Mouse (Mus musculus) c-Kit-negative CD71-positive TER-119-positive erythroid progenitor cells, embryonic 14.5 days (primary cell): ENCODE measurements around the gene Dlx3.

Experiments used
- DNase-seq: peaks from one replicate; pipeline ENCODE4 v3.0.0-alpha.2; 2013; ENCODE audit warnings: low read depth, low spot score

Dlx3 gene

GRCm38 (mm10) chr11:95119990-95120632, at the start of gene Dlx3:
Gene Dlx3 (plus strand): TSS chr11:95120119.
- no peak for DNase-seq

- DNase-seq = no peak
Measured at GRCm38 (mm10) chr11:95070140-95071107, 49.5 kb upstream of the Dlx3 start.

GRCm38 (mm10) chr11:95071266-95071665, 48.7 kb upstream of the Dlx3 start:
- no peak for DNase-seq

GRCm38 (mm10) chr11:95072136-95072535, 47.8 kb upstream of the Dlx3 start:
- no peak for DNase-seq

- DNase-seq = no peak
Measured at GRCm38 (mm10) chr11:95072804-95073203, 47.1 kb upstream of the Dlx3 start.

GRCm38 (mm10) chr11:95073835-95074234, 46.1 kb upstream of the Dlx3 start:
- no peak for DNase-seq

GRCm38 (mm10) chr11:95074694-95075093, 45.2 kb upstream of the Dlx3 start:
- no peak for DNase-seq

GRCm38 (mm10) chr11:95075197-95076040, 44.5 kb upstream of the Dlx3 start:
- no peak for DNase-seq

- DNase-seq = no peak
Measured at GRCm38 (mm10) chr11:95076041-95076535, 43.8 kb upstream of the Dlx3 start.

- no peak for DNase-seq
Measured at GRCm38 (mm10) chr11:95076536-95077111, 43.3 kb upstream of the Dlx3 start, which contains the start of gene Itga3. Gene Itga3 (minus strand): TSS chr11:95076801.

- DNase-seq = no peak
Measured at GRCm38 (mm10) chr11:95077956-95078355, 42.0 kb upstream of the Dlx3 start.

- DNase-seq = no peak
Measured at GRCm38 (mm10) chr11:95079256-95079875, 40.6 kb upstream of the Dlx3 start.

GRCm38 (mm10) chr11:95080783-95081182, 39.1 kb upstream of the Dlx3 start:
- no peak for DNase-seq

GRCm38 (mm10) chr11:95082896-95083295, 37.0 kb upstream of the Dlx3 start:
- no peak for DNase-seq

- DNase-seq = no peak
Measured at GRCm38 (mm10) chr11:95084175-95084574, 35.7 kb upstream of the Dlx3 start.

GRCm38 (mm10) chr11:95084811-95085382, 35.0 kb upstream of the Dlx3 start:
- no peak for DNase-seq

GRCm38 (mm10) chr11:95085710-95086109, 34.2 kb upstream of the Dlx3 start:
- DNase-seq = no peak

GRCm38 (mm10) chr11:95086229-95086628, 33.7 kb upstream of the Dlx3 start:
- no peak for DNase-seq

- DNase-seq = no peak
Measured at GRCm38 (mm10) chr11:95087301-95088228, 32.4 kb upstream of the Dlx3 start.
